Comparison of ENCODE assay signal across 24 mouse cellular contexts in genomic region chr4:155670236-155670635, GRCm38 (mm10). TPM values are rescaled to one million over a fixed set of nuclear protein-coding genes. Genes with fewer than 3 reads are reported as not detected.
DNase-seq lines count a peak whose midpoint lies in the region; ATAC-seq and TF ChIP-seq lines count a peak whose summit lies in the region.
"Not testable (repeated sequence)": the region's sequence is repeated elsewhere in the genome, so short reads cannot be mapped to it uniquely, and the experiment has no call there.
"Had no signal": no experiment of that assay in that cellular context is flagged by ENCODE, and none has a peak within 500 bp of the region (broad histone marks: within the 10 kb centered on the region; RNA-seq: fewer than 3 reads in every experiment).

No protein-coding gene starts in this region.

- H3K4me3 ChIP-seq in ES-E14 (ENCODE audit: insufficient read depth in 1 of 2, low read depth in 1 of 2, low read length in 2 of 2, poor library complexity in 1 of 2, severe bottlenecking in 1 of 2) (peak overlapping the region; percentile 85 to 91), myocyte (peak overlapping the region; percentile 91)
- H3K4me3 ChIP-seq in forebrain, embryonic 10.5 days = peak overlapping the region; percentile 95; the same call in 1 of the 2 replicates
- not testable (repeated sequence) for H3K4me3 ChIP-seq in hindbrain, embryonic 13.5 days; liver, embryonic 15.5 days (replicated peaks)
- peak overlapping the region; percentile 94; the same call in 1 of the 2 replicates for H3K4me3 ChIP-seq in kidney, embryonic 15.5 days (replicated peaks)

- not testable (repeated sequence) for DNase-seq in ES-E14 (ENCODE audit: low read depth, low spot score); forebrain, embryonic 10.5 days (ENCODE audit: extremely low spot score, low spot score)
- peak; percentile 67 for DNase-seq in cerebellum, adult 9-11 months
- DNase-seq in thymus, postnatal 14 days = peak; percentile 4

- not testable (repeated sequence) for H3K79me2 ChIP-seq in myocyte (ENCODE audit: control insufficient read depth, insufficient read depth)

- TF ChIP-seq POLR2A in myocyte (IDR thresholded peaks at IDR 0.05; ENCODE audit: insufficient read length, low read depth) = not testable (repeated sequence)

- H3K4me1 ChIP-seq in ES-E14 (ENCODE audit: control insufficient read depth in 2 of 2, insufficient read depth in 2 of 2, low read length in 2 of 2, poor library complexity in 1 of 2) = not testable (repeated sequence)
- H3K4me1 ChIP-seq in forebrain, embryonic 10.5 days = peaks cover 20% of the 10 kb centered on the region
- H3K4me1 ChIP-seq in hindbrain, embryonic 13.5 days (replicated peaks) = peaks cover 18% of the 10 kb centered on the region
- H3K4me1 ChIP-seq in kidney, embryonic 15.5 days = peaks cover 11% of the 10 kb centered on the region
- peaks cover 15% of the 10 kb centered on the region for H3K4me1 ChIP-seq in liver, embryonic 15.5 days (replicated peaks)

- H3K36me3 ChIP-seq in ES-E14 (ENCODE audit: control insufficient read depth, insufficient read depth, low read length, poor library complexity, severe bottlenecking); forebrain, embryonic 10.5 days (replicated peaks); hindbrain, embryonic 13.5 days; liver, embryonic 15.5 days (replicated peaks): not testable (repeated sequence)
- peaks cover 15% of the 10 kb centered on the region; the same call in 1 of the 2 replicates for H3K36me3 ChIP-seq in kidney, embryonic 15.5 days
- H3K36me3 ChIP-seq in myocyte (ENCODE audit: control insufficient read depth, insufficient read depth) = peaks cover 11% of the 10 kb centered on the region

- in situ Hi-C loops in ES-E14 (cut with MboI; ENCODE audit: low sequenced_read_pairs in 2 of 2, unreplicated experiment in 2 of 2) = not testable (repeated sequence)

- H3K9me3 ChIP-seq in ES-E14 (ENCODE audit: control insufficient read depth, insufficient read depth, low read depth, low read length); forebrain, embryonic 10.5 days; hindbrain, embryonic 13.5 days; kidney, embryonic 15.5 days (replicated peaks); liver, embryonic 15.5 days (replicated peaks): not testable (repeated sequence)

- ATAC-seq in hindbrain, embryonic 13.5 days (ENCODE audit: low FRiP score); kidney, embryonic 15.5 days (replicated peaks; ENCODE audit: low FRiP score); liver, embryonic 15.5 days (ENCODE audit: insufficient read depth): not testable (repeated sequence)

- peak overlapping the region; percentile 68; the same call in 1 of the 2 replicates for H3K9ac ChIP-seq in ES-E14 (ENCODE audit: insufficient read depth, low read depth, low read length, poor library complexity, severe bottlenecking)
- not testable (repeated sequence) for H3K9ac ChIP-seq in hindbrain, embryonic 13.5 days; kidney, embryonic 15.5 days; liver, embryonic 15.5 days

- H3K27ac ChIP-seq in ES-E14 (ENCODE audit: insufficient read depth, low read depth, low read length, poor library complexity, severe bottlenecking) = peak overlapping the region; percentile 99
- H3K27ac ChIP-seq in forebrain, embryonic 10.5 days; hindbrain, embryonic 13.5 days; kidney, embryonic 15.5 days; liver, embryonic 15.5 days (replicated peaks): not testable (repeated sequence)

- not testable (repeated sequence) for H3ac ChIP-seq in myocyte (ENCODE audit: control insufficient read depth, insufficient read length)

- H3K27me3 ChIP-seq in forebrain, embryonic 10.5 days (ENCODE audit: poor library complexity, severe bottlenecking); hindbrain, embryonic 13.5 days; kidney, embryonic 15.5 days; liver, embryonic 15.5 days; myocyte (ENCODE audit: control insufficient read depth, insufficient read depth, insufficient read length): not testable (repeated sequence)

- WGBS in forebrain, embryonic 10.5 days = 56% methylated on average over 4 of the region's 4 CpGs
- WGBS in hindbrain, embryonic 13.5 days = 68% methylated on average over 4 of the region's 4 CpGs
- 73% methylated on average over 4 of the region's 4 CpGs for WGBS in kidney, embryonic 15.5 days
- 64% methylated on average over 4 of the region's 4 CpGs for WGBS in liver, embryonic 15.5 days (ENCODE audit: insufficient replicate concordance)

- peak overlapping the region; percentile 87; the same call in 1 of the 2 replicates for H3K4me2 ChIP-seq in hindbrain, embryonic 13.5 days
- not testable (repeated sequence) for H3K4me2 ChIP-seq in kidney, embryonic 15.5 days; myocyte (ENCODE audit: low read depth)
- peak overlapping the region; percentile 93; the same call in 1 of the 2 replicates for H3K4me2 ChIP-seq in liver, embryonic 15.5 days

TF ChIP-seq in ES-E14, 5 proteins besides CTCF, POLR2A, EP300 and RAD21:
- TF ChIP-seq CHD2 (IDR thresholded peaks at IDR 0.05; ENCODE audit: low read depth, low read length) (peak; percentile 61; the same call in 1 of the 2 replicates), HCFC1 (IDR thresholded peaks at IDR 0.05; ENCODE audit: borderline replicate concordance, insufficient read depth, low read length) (peak; percentile 19; the same call in 1 of the 2 replicates)

RNA-seq across cellular contexts. Expression of gene Mib2, which starts 1.2 kb away (rescaled TPM):
- total RNA-seq in ES-E14 (2012; rRNA removed) = 55.3 and 100 TPM in 2 replicates
- 16.8 and 18.3 TPM in 2 replicates for polyA plus RNA-seq in forebrain, embryonic 10.5 days (2016; fragmentation: Nextera tagmentation; extraction: Ambion mirVana)
- 39.4 and 40.3 TPM in 2 replicates for polyA plus RNA-seq in hindbrain, embryonic 13.5 days (2015; fragmentation: Nextera tagmentation; extraction: Ambion mirVana)
- polyA plus RNA-seq in kidney, embryonic 15.5 days (2015; fragmentation: Nextera tagmentation; extraction: Ambion mirVana) = 25.8 and 30.2 TPM in 2 replicates
- polyA plus RNA-seq in liver, embryonic 15.5 days (2015; fragmentation: Nextera tagmentation; extraction: Ambion mirVana) = 3.8 and 5.2 TPM in 2 replicates
- 106 TPM for polyA plus RNA-seq in myocyte (2012; fragmentation: generic; extraction: Trizol)

RNA-seq across cellular contexts. Expression of gene Mmp23, which starts 17.1 kb away (rescaled TPM):
- 12.1 and 19.0 TPM in 2 replicates for total RNA-seq in ES-E14 (2012; rRNA removed)
- 1.8 and 2.8 TPM in 2 replicates for polyA plus RNA-seq in forebrain, embryonic 10.5 days (2016; fragmentation: Nextera tagmentation; extraction: Ambion mirVana)
- polyA plus RNA-seq in hindbrain, embryonic 13.5 days (2015; fragmentation: Nextera tagmentation; extraction: Ambion mirVana) = 3.9 and 4.5 TPM in 2 replicates
- 51.7 and 68.7 TPM in 2 replicates for polyA plus RNA-seq in kidney, embryonic 15.5 days (2015; fragmentation: Nextera tagmentation; extraction: Ambion mirVana)
- polyA plus RNA-seq in liver, embryonic 15.5 days (2015; fragmentation: Nextera tagmentation; extraction: Ambion mirVana) = 4.9 TPM in 2 replicates
- polyA plus RNA-seq in myocyte (2012; fragmentation: generic; extraction: Trizol) = 1.8 TPM
- polyA plus RNA-seq: inflammation-experienced regulatory T-cells, adult 6 months had no signal

RNA-seq across cellular contexts. Expression of gene Fndc10, which starts 23.9 kb away (rescaled TPM):
- 10.0 and 22.1 TPM in 2 replicates for total RNA-seq in ES-E14 (2012; rRNA removed)
- 0.64 and 0.67 TPM in 2 replicates for polyA plus RNA-seq in forebrain, embryonic 10.5 days (2016; fragmentation: Nextera tagmentation; extraction: Ambion mirVana)
- polyA plus RNA-seq in hindbrain, embryonic 13.5 days (2015; fragmentation: Nextera tagmentation; extraction: Ambion mirVana) = 7.5 and 7.9 TPM in 2 replicates
- 4.9 and 5.3 TPM in 2 replicates for polyA plus RNA-seq in kidney, embryonic 15.5 days (2015; fragmentation: Nextera tagmentation; extraction: Ambion mirVana)
- polyA plus RNA-seq in liver, embryonic 15.5 days (2015; fragmentation: Nextera tagmentation; extraction: Ambion mirVana) = 0.24 and 0.48 TPM in 2 replicates
- polyA plus RNA-seq in myocyte (2012; fragmentation: generic; extraction: Trizol) = 8.3 TPM

RNA-seq across cellular contexts. Expression of gene Gm10563, which starts 25.0 kb away (rescaled TPM):
- total RNA-seq in ES-E14 (2012; rRNA removed) = not detected in 2 replicates
- polyA plus RNA-seq in forebrain, embryonic 10.5 days (2016; fragmentation: Nextera tagmentation; extraction: Ambion mirVana) = not detected in 2 replicates
- not detected in 2 replicates for polyA plus RNA-seq in hindbrain, embryonic 13.5 days (2015; fragmentation: Nextera tagmentation; extraction: Ambion mirVana)
- polyA plus RNA-seq in kidney, embryonic 15.5 days (2015; fragmentation: Nextera tagmentation; extraction: Ambion mirVana) = not detected in 2 replicates
- polyA plus RNA-seq in liver, embryonic 15.5 days (2015; fragmentation: Nextera tagmentation; extraction: Ambion mirVana) = not detected in 2 replicates
- not detected for polyA plus RNA-seq in myocyte (2012; fragmentation: generic; extraction: Trizol)
- total RNA-seq: adrenal gland, postnatal 10 days; adrenal gland, postnatal 4 days; forebrain, postnatal 0 days; gastrocnemius, adult 18-20 months; gastrocnemius, postnatal 14 days; heart, adult 8-10 months; heart, postnatal 36 days had no signal
- polyA plus RNA-seq: brain, embryonic 14.5 days; embryonic facial prominence, embryonic 15.5 days; forebrain, embryonic 13.5 days; forebrain, postnatal 0 days; gonadal fat pad, adult 2 months; heart, embryonic 12.5 days; heart, postnatal 0 days; hindbrain, embryonic 11.5 days; hindbrain, embryonic 16.5 days had no signal

RNA-seq across cellular contexts. Expression of gene Ssu72, which starts 34.4 kb away (rescaled TPM):
- 125 and 129 TPM in 2 replicates for total RNA-seq in ES-E14 (2012; rRNA removed)
- 163 and 164 TPM in 2 replicates for polyA plus RNA-seq in forebrain, embryonic 10.5 days (2016; fragmentation: Nextera tagmentation; extraction: Ambion mirVana)
- polyA plus RNA-seq in hindbrain, embryonic 13.5 days (2015; fragmentation: Nextera tagmentation; extraction: Ambion mirVana) = 171 and 177 TPM in 2 replicates
- 144 and 145 TPM in 2 replicates for polyA plus RNA-seq in kidney, embryonic 15.5 days (2015; fragmentation: Nextera tagmentation; extraction: Ambion mirVana)
- polyA plus RNA-seq in liver, embryonic 15.5 days (2015; fragmentation: Nextera tagmentation; extraction: Ambion mirVana) = 52.0 and 52.4 TPM in 2 replicates
- polyA plus RNA-seq in myocyte (2012; fragmentation: generic; extraction: Trizol) = 105 TPM
